Mouse (Mus musculus): ENCODE measurements at regions not wholly inside any gene's neighbourhood (a gene's known extent, or its start where the extent isn't known, plus 50 kb on each side); places are given as distances from the start of the nearest gene placed in this dataset.

- Histone ChIP-seq H3K27me3 (replicated peaks; ENCODE audit: control insufficient read depth, insufficient read depth, low read length) (no peaks in the 10 kb centered on the region), H3K9me3 (ENCODE audit: control insufficient read depth, low read length) (no peaks in the 10 kb centered on the region), H3K4me2 (no peak overlapping the region), H3K4me3 (ENCODE audit: low read depth, low read length) (no peak overlapping the region), H3K4me1 (replicated peaks; ENCODE audit: control insufficient read depth, insufficient read depth, low read length) (no peaks in the 10 kb centered on the region), H3K27ac (ENCODE audit: low read depth, low read length) (no peak overlapping the region), H3K36me3 (ENCODE audit: control insufficient read depth, insufficient read depth, low read length) (no peaks in the 10 kb centered on the region), H3K9ac (ENCODE audit: low read depth, low read length) (no peak overlapping the region)
- no peak for ATAC-seq (replicated peaks; ENCODE audit: low FRiP score)
- no peak for DNase-seq (ENCODE audit: low spot score)
- 41% methylated on average over 5 of the region's 5 CpGs for WGBS
Observed at GRCm38 (mm10) chr2:147808036-147808675, 238.6 kb downstream of the Foxa2 start.

DNA sequence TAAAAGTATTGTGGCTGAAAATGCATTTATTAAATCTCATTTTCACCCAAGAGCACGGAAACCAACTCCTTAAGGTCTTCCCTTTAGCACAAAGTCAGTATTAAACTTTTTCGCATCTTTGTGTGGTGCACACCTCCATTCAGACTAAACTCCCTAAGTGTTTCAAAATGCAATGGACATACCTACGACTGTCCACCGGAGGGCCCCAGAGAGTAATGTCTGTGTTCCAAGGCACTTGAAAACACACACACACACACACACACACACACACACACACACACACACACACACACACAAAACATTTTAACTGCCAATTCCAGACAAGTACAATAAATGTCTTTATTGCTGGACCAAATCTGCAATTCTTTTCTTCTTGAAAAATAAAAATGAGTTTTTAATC lies 243.7 kb downstream of the Foxa2 start:
- Histone ChIP-seq H3K4me3 (ENCODE audit: low read depth, low read length) (no peak overlapping the region), H3K27me3 (replicated peaks; ENCODE audit: control insufficient read depth, insufficient read depth, low read length) (no peaks in the 10 kb centered on the region), H3K27ac (ENCODE audit: low read depth, low read length) (no peak overlapping the region), H3K9ac (ENCODE audit: low read depth, low read length) (no peak overlapping the region), H3K36me3 (ENCODE audit: control insufficient read depth, insufficient read depth, low read length) (no peaks in the 10 kb centered on the region), H3K9me3 (ENCODE audit: control insufficient read depth, low read length) (no peaks in the 10 kb centered on the region), H3K4me1 (replicated peaks; ENCODE audit: control insufficient read depth, insufficient read depth, low read length) (no peaks in the 10 kb centered on the region), H3K4me2 (no peak overlapping the region)
- WGBS, result 26% methylated on average over 4 of the region's 4 CpGs
- no peak for DNase-seq (ENCODE audit: low spot score)
- no peak for ATAC-seq (replicated peaks; ENCODE audit: low FRiP score)

DNA sequence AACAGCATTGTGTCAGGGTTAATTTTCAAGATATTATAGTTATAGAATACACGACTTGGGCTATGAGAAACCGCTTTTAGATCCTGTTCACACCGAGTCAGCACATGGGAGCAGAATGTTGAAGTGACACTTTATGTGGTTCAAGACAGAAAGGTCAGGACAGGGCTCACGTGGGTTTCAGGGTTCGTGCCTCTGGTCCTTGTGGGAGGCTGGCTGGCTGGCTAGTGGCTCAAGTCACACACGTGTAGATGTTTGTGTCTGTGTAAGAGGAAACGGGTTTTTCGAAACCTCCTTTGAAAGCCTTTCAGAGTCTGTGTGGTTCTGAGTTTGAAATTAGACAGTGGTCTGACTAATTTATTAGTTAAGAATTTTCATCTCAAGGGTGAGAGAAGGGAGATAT lies 255.3 kb downstream of the Foxa2 start:
- Histone ChIP-seq H3K27ac (ENCODE audit: low read depth, low read length) (no peak overlapping the region), H3K4me2 (no peak overlapping the region), H3K9ac (ENCODE audit: low read depth, low read length) (no peak overlapping the region), H3K4me1 (replicated peaks; ENCODE audit: control insufficient read depth, insufficient read depth, low read length) (no peaks in the 10 kb centered on the region), H3K9me3 (ENCODE audit: control insufficient read depth, low read length) (no peaks in the 10 kb centered on the region), H3K27me3 (replicated peaks; ENCODE audit: control insufficient read depth, insufficient read depth, low read length) (no peaks in the 10 kb centered on the region), H3K4me3 (ENCODE audit: low read depth, low read length) (no peak overlapping the region), H3K36me3 (ENCODE audit: control insufficient read depth, insufficient read depth, low read length) (no peaks in the 10 kb centered on the region)
- 71% methylated on average over 8 of the region's 8 CpGs for WGBS
- DNase-seq (ENCODE audit: low spot score), result no peak
- ATAC-seq (replicated peaks; ENCODE audit: low FRiP score), result no peak

DNA sequence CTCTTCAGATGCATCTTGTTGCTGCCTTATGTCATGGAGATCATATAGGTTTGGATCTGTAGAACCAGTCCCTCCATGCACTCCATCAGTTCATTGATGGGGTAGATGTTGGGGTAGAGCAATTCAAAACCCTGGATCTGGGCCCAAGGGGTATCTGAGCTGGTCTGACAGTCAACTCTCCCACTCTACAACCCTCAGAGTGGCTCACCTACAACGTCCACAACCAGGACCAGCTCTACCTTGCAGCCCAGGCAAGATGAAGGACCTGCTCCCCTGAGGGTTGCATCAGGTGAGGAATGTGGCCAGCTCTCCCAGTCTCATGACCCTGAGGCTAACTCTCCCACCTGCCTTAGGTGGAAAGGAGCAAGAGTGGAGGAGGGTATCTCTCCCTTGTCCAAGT lies 256.9 kb downstream of the Foxa2 start:
- Histone ChIP-seq H3K4me3 (ENCODE audit: low read depth, low read length) (no peak overlapping the region), H3K4me1 (replicated peaks; ENCODE audit: control insufficient read depth, insufficient read depth, low read length) (no peaks in the 10 kb centered on the region), H3K9ac (ENCODE audit: low read depth, low read length) (no peak overlapping the region), H3K27me3 (replicated peaks; ENCODE audit: control insufficient read depth, insufficient read depth, low read length) (no peaks in the 10 kb centered on the region), H3K4me2 (no peak overlapping the region), H3K27ac (ENCODE audit: low read depth, low read length) (no peak overlapping the region), H3K36me3 (ENCODE audit: control insufficient read depth, insufficient read depth, low read length) (no peaks in the 10 kb centered on the region), H3K9me3 (ENCODE audit: control insufficient read depth, low read length) (no peaks in the 10 kb centered on the region)
- DNase-seq (ENCODE audit: low spot score) (no peak), ATAC-seq (replicated peaks; ENCODE audit: low FRiP score) (no peak)
- 67% methylated on average over 1 of the region's 1 CpGs for WGBS

DNA sequence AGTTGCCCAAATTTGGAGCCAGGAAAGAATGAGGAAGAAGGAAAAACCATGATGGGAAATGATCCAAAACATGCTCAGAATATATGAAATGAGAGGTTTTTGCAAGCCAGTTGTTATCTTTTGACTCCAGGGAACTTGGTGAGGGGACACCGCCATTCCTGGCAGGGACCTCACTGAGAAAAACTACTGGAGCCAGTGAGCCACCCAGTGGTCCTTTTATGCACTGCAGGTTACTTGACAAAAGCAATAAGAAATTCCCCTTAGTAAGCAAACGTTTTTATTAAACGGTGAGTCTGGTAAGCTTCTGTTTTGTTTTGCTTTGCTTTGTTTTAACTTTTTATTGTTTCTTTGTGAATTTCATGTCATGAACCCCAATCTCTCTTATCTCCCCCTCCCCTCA lies 257.5 kb downstream of the Foxa2 start:
- H3K9ac ChIP-seq (ENCODE audit: low read depth, low read length), result no peak overlapping the region
- no peak for ATAC-seq (replicated peaks; ENCODE audit: low FRiP score)
- H3K4me1 ChIP-seq (replicated peaks; ENCODE audit: control insufficient read depth, insufficient read depth, low read length), result no peaks in the 10 kb centered on the region
- no peak overlapping the region for H3K27ac ChIP-seq (ENCODE audit: low read depth, low read length)
- no peaks in the 10 kb centered on the region for H3K9me3 ChIP-seq (ENCODE audit: control insufficient read depth, low read length)
- DNase-seq (ENCODE audit: low spot score), result peak; percentile 35
- H3K27me3 ChIP-seq (replicated peaks; ENCODE audit: control insufficient read depth, insufficient read depth, low read length), result no peaks in the 10 kb centered on the region
- H3K4me2 ChIP-seq, result no peak overlapping the region
- no peaks in the 10 kb centered on the region for H3K36me3 ChIP-seq (ENCODE audit: control insufficient read depth, insufficient read depth, low read length)
- WGBS, result 8% methylated on average over 3 of the region's 3 CpGs
- H3K4me3 ChIP-seq (ENCODE audit: low read depth, low read length), result no peak overlapping the region

DNA sequence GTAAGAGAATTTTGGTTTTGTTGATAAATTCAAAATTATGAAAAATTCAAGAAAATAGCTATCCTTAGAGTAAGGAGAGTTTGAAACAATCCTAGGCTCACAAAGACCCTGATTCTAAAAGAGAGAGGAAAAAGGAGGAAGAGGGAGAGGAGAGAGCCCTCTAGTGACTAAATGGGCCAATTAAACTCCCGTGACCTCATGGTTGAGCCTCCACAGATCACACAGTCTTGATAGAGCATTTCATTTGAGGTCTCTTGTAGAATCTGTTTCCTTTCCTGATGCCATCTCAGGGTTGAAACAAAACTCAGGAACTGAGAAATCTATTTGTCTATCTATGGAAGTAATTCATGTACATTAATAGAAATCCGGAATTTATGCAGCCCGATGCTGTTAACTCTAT lies 258.8 kb downstream of the Foxa2 start:
- Histone ChIP-seq H3K9me3 (ENCODE audit: control insufficient read depth, low read length) (no peaks in the 10 kb centered on the region), H3K4me1 (replicated peaks; ENCODE audit: control insufficient read depth, insufficient read depth, low read length) (no peaks in the 10 kb centered on the region), H3K27me3 (replicated peaks; ENCODE audit: control insufficient read depth, insufficient read depth, low read length) (no peaks in the 10 kb centered on the region), H3K36me3 (ENCODE audit: control insufficient read depth, insufficient read depth, low read length) (no peaks in the 10 kb centered on the region), H3K27ac (ENCODE audit: low read depth, low read length) (no peak overlapping the region), H3K4me3 (ENCODE audit: low read depth, low read length) (no peak overlapping the region), H3K9ac (ENCODE audit: low read depth, low read length) (no peak overlapping the region), H3K4me2 (no peak overlapping the region)
- no peak for ATAC-seq (replicated peaks; ENCODE audit: low FRiP score)
- 68% methylated on average over 3 of the region's 3 CpGs for WGBS
- no peak for DNase-seq (ENCODE audit: low spot score)

GRCm38 (mm10) chr2:147782496-147782895 lies 264.3 kb downstream of the Foxa2 start:
- WGBS, result 72% methylated on average over 2 of the region's 2 CpGs
- no peaks in the 10 kb centered on the region for H3K36me3 ChIP-seq (ENCODE audit: control insufficient read depth, insufficient read depth, low read length)
- no peaks in the 10 kb centered on the region for H3K4me1 ChIP-seq (replicated peaks; ENCODE audit: control insufficient read depth, insufficient read depth, low read length)
- DNase-seq (ENCODE audit: low spot score) (no peak), ATAC-seq (replicated peaks; ENCODE audit: low FRiP score) (no peak)
- H3K27ac ChIP-seq (ENCODE audit: low read depth, low read length), result no peak overlapping the region
- H3K9ac ChIP-seq (ENCODE audit: low read depth, low read length), result no peak overlapping the region
- H3K4me2 ChIP-seq, result no peak overlapping the region
- H3K9me3 ChIP-seq (ENCODE audit: control insufficient read depth, low read length), result no peaks in the 10 kb centered on the region
- no peaks in the 10 kb centered on the region for H3K27me3 ChIP-seq (replicated peaks; ENCODE audit: control insufficient read depth, insufficient read depth, low read length)
- no peak overlapping the region for H3K4me3 ChIP-seq (ENCODE audit: low read depth, low read length)

GRCm38 (mm10) chr2:147776316-147776715 lies 270.5 kb downstream of the Foxa2 start:
- Histone ChIP-seq H3K9me3 (ENCODE audit: control insufficient read depth, low read length) (no peaks in the 10 kb centered on the region), H3K36me3 (ENCODE audit: control insufficient read depth, insufficient read depth, low read length) (no peaks in the 10 kb centered on the region), H3K4me2 (no peak overlapping the region), H3K4me3 (ENCODE audit: low read depth, low read length) (no peak overlapping the region), H3K27ac (ENCODE audit: low read depth, low read length) (no peak overlapping the region), H3K4me1 (replicated peaks; ENCODE audit: control insufficient read depth, insufficient read depth, low read length) (no peaks in the 10 kb centered on the region), H3K9ac (ENCODE audit: low read depth, low read length) (no peak overlapping the region), H3K27me3 (replicated peaks; ENCODE audit: control insufficient read depth, insufficient read depth, low read length) (no peaks in the 10 kb centered on the region)
- 58% methylated on average over 2 of the region's 2 CpGs for WGBS
- ATAC-seq (replicated peaks; ENCODE audit: low FRiP score) (no peak), DNase-seq (ENCODE audit: low spot score) (no peak)

GRCm38 (mm10) chr2:147772579-147772978 lies 274.2 kb downstream of the Foxa2 start:
- DNase-seq (ENCODE audit: low spot score) (no peak), ATAC-seq (replicated peaks; ENCODE audit: low FRiP score) (no peak)
- no peak overlapping the region for H3K4me2 ChIP-seq
- H3K4me1 ChIP-seq (replicated peaks; ENCODE audit: control insufficient read depth, insufficient read depth, low read length), result no peaks in the 10 kb centered on the region
- H3K36me3 ChIP-seq (ENCODE audit: control insufficient read depth, insufficient read depth, low read length), result no peaks in the 10 kb centered on the region
- H3K4me3 ChIP-seq (ENCODE audit: low read depth, low read length), result no peak overlapping the region
- H3K9ac ChIP-seq (ENCODE audit: low read depth, low read length), result no peak overlapping the region
- H3K27ac ChIP-seq (ENCODE audit: low read depth, low read length), result no peak overlapping the region
- WGBS, result 43% methylated on average over 1 of the region's 1 CpGs
- no peaks in the 10 kb centered on the region for H3K27me3 ChIP-seq (replicated peaks; ENCODE audit: control insufficient read depth, insufficient read depth, low read length)
- H3K9me3 ChIP-seq (ENCODE audit: control insufficient read depth, low read length), result no peaks in the 10 kb centered on the region
